Mouse (Mus musculus) erythroblast, embryonic 14.5 days (primary cell): Measurements from ENCODE around the gene Mrs2.

Experiments used
- GATA1 ChIP-seq: IDR thresholded peaks from 2 replicates; pipeline ENCODE4 v1.6.1; 2012; ENCODE audit warnings: low read length, inconsistent platforms, mixed read lengths
- TAL1 ChIP-seq: IDR thresholded peaks from 3 replicates; pipeline ENCODE4 v1.6.1; 2012; ENCODE audit warnings: low read length, inconsistent platforms, mixed read lengths

DNA sequence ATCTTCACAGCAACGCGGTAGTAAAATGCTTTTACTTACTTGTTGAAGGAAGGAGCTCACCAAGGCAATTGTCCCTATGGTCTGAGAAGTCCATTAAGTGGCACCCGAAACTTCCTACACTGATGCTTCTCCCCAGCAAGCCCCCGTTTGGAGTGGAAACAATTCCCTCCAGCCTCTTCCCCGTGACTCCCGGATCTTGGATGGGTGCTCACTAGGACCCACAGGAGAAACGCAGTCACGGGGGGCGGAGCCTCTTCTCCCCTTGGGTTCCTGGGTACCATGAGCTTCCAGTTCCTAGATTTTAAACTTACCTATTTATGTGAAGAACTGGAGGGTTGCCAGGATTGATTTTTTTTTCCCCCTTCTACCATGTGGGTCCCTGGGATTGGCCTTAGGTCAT, 80.7 kb downstream of the Mrs2 start:
- TF ChIP-seq GATA1: no peak
- no peak for TF ChIP-seq TAL1
